Comparison of ENCODE assay signal across 19 mouse cellular contexts in the genomic region with DNA sequence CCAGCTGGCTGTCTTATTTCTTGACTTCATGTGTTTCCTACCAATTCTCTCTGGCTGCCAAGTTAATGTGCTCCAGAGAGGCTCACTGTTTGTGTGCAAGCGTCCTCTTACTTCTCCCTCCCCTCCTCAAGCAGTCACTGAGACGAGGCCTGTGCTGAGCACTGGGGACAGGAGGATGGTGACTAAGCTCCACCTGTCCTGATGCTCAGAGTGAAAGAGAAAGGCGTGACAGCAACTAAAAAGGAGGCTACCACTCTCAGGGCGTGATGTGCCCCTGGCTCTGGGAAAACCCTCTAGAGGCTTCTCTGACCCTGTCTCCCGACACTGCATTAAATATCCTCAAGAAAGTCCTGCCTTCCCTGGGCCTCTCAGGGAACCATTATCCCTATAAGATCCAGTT. TPM values are rescaled to one million over a fixed set of nuclear protein-coding genes. Genes with fewer than 3 reads are reported as not detected.
"Had no signal": no experiment of that assay in that cellular context is flagged by ENCODE, and none has a peak within 500 bp of the region (broad histone marks: within the 10 kb centered on the region; RNA-seq: fewer than 3 reads in every experiment).

No protein-coding gene starts in this region.

- H3K9me3 ChIP-seq: lung, embryonic 15.5 days; midbrain, embryonic 13.5 days; midbrain, embryonic 15.5 days; neural tube, embryonic 12.5 days; stomach, embryonic 15.5 days had no signal

- ATAC-seq: lung, postnatal 0 days; midbrain, embryonic 13.5 days; midbrain, embryonic 15.5 days had no signal

- H3K36me3 ChIP-seq: midbrain, embryonic 15.5 days had no signal

- DNase-seq: lung, adult 2 months; lung, postnatal 14 days; lung, postnatal 36 days; right cerebral cortex, postnatal 14 days; thymus, adult 2 months; thymus, postnatal 25 days; thymus, postnatal 4 days had no signal

- H3K9ac ChIP-seq: liver, embryonic 14.5 days; lung, embryonic 15.5 days; midbrain, embryonic 13.5 days; midbrain, embryonic 15.5 days; neural tube, embryonic 12.5 days; stomach, embryonic 15.5 days had no signal

- H3K4me2 ChIP-seq: lung, embryonic 15.5 days; midbrain, embryonic 11.5 days; midbrain, embryonic 13.5 days; midbrain, embryonic 15.5 days; neural tube, embryonic 12.5 days; stomach, embryonic 15.5 days had no signal

- H3K27me3 ChIP-seq: lung, embryonic 15.5 days; midbrain, embryonic 13.5 days; midbrain, embryonic 15.5 days; neural tube, embryonic 12.5 days; stomach, embryonic 15.5 days had no signal

- H3K27ac ChIP-seq: liver, embryonic 14.5 days; lung, embryonic 15.5 days; macrophage; midbrain, embryonic 13.5 days; midbrain, embryonic 15.5 days; neural tube, embryonic 12.5 days; stomach, embryonic 15.5 days; stomach, postnatal 0 days had no signal

- H3K4me3 ChIP-seq: lung, embryonic 15.5 days; midbrain, embryonic 13.5 days; midbrain, embryonic 15.5 days; neural tube, embryonic 12.5 days; stomach, embryonic 15.5 days had no signal

RNA-seq across cellular contexts. Expression of gene Ptcra, which starts 14.2 kb away (rescaled TPM):
- total RNA-seq: midbrain, postnatal 0 days had no signal
- polyA plus RNA-seq: lung, adult 2 months; lung, postnatal 0 days; macrophage had no signal

RNA-seq across cellular contexts. Expression of gene Gnmt, which starts 20.3 kb away (rescaled TPM):
- total RNA-seq: megakaryocyte progenitor cell, adult 5-6 weeks had no signal
- polyA plus RNA-seq: macrophage had no signal
